Mouse (Mus musculus) thymus, adult 2 months (tissue): ENCODE measurements around the gene Dirc2. TPM values are rescaled to one million over a fixed set of nuclear protein-coding genes. Genes with fewer than 3 reads are reported as not detected.

Source experiments
- DNase-seq: peaks from one replicate; pipeline ENCODE4 v3.0.0; 2021
- H3K27ac ChIP-seq: fragments of 200-500 bp; 2 replicates; pipeline ENCODE4 v1.5.1; 2012; ENCODE audit warnings: low read length, control low read depth; ENCODE audit not compliant: control insufficient read depth, insufficient read depth
- H3K27me3 ChIP-seq: fragments of 200-500 bp; 2 replicates; pipeline ENCODE4 v1.6.1; 2012; ENCODE audit warnings: mild to moderate bottlenecking, low read length, moderate library complexity, mixed read lengths; ENCODE audit not compliant: control insufficient read depth, insufficient read depth
- H3K36me3 ChIP-seq: fragments of 200-500 bp; 2 replicates; pipeline ENCODE4 v1.6.1; 2012; ENCODE audit warnings: mild to moderate bottlenecking, low read length, moderate library complexity; ENCODE audit not compliant: control insufficient read depth, insufficient read depth
- H3K4me1 ChIP-seq: fragments of 200-500 bp; replicated peaks from 2 replicates; pipeline ENCODE4 v1.6.1; 2012; ENCODE audit warnings: low read length; ENCODE audit not compliant: control insufficient read depth, insufficient read depth
- H3K4me3 ChIP-seq: fragments of 200-500 bp; 2 replicates; pipeline ENCODE4 v1.5.1; 2012; ENCODE audit warnings: mild to moderate bottlenecking, low read length, control low read depth, moderate library complexity; ENCODE audit not compliant: control insufficient read depth, insufficient read depth
- CTCF ChIP-seq: fragments of 200-500 bp; IDR thresholded peaks from 2 replicates; pipeline ENCODE4 v1.5.1; 2012; ENCODE audit warnings: mild to moderate bottlenecking, control low read depth, low read length, moderate library complexity, borderline replicate concordance; ENCODE audit not compliant: control insufficient read depth, poor library complexity, insufficient read depth; ENCODE audit errors: extremely low read depth
- POLR2A ChIP-seq: fragments of 200-500 bp; IDR thresholded peaks from 2 replicates; pipeline ENCODE4 v1.6.1; 2012; ENCODE audit warnings: mild to moderate bottlenecking, low read length, control low read depth, moderate library complexity; ENCODE audit not compliant: control insufficient read depth, poor library complexity, insufficient read depth; ENCODE audit errors: extremely low read depth
- WGBS: fragments of 180-500 bp; shearing (Covaris S2); methylation state at CpG from one replicate; pipeline ENCODE4 v1.1.7; 2018; 5-methylcytosine and 5-hydroxymethylcytosine counted together
- polyA plus RNA-seq: library from polyadenylated mRNA; depleted of rRNA; stranded (reverse); fragments of >200 nt; gene quantifications from 2 replicates; pipeline ENCODE4 v1.2.3, GENCODE M21; 2012

Dirc2 gene
- polyA plus RNA-seq, 1 experiment: 39.6 TPM

GRCm38 (mm10) chr16:35742251-35742937 lies 26.8 kb downstream of the Dirc2 start:
- WGBS: 14% methylated on average over 12 of the region's 12 CpGs
- Histone ChIP-seq H3K4me1 (peaks cover 52% of the 10 kb centered on the region), H3K36me3 (no peaks in the 10 kb centered on the region), H3K27me3 (no peaks in the 10 kb centered on the region), H3K27ac (peak overlapping the region; percentile 86), H3K4me3 (no peak overlapping the region)
- peak; percentile 36 for DNase-seq
- TF ChIP-seq CTCF (no peak), POLR2A (no peak)

DNA sequence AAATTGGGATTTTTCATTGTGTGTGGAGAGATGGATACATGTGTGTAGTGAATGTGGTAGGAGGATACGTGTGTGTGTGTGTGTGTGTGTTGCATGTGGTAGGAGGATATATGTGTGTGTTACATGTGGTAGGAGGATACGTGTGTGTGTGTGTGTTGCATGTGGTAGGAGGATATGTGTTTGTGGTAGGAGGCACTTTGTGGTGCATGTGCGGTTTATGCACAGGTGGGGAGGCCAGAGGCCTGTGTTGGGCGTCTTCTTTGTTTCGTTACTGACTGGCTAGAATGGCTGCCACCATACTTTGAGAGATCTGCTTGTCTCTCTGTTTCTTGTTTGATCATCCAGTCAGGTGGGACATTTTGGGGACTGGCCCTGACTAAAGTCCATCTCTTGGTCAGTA lies 27.5 kb downstream of the Dirc2 start:
- H3K27ac ChIP-seq: no peak overlapping the region
- 20% methylated on average over 5 of the region's 5 CpGs for WGBS
- no peak for TF ChIP-seq POLR2A
- no peak for TF ChIP-seq CTCF
- DNase-seq: peak; percentile 55
- H3K27me3 ChIP-seq: no peaks in the 10 kb centered on the region
- H3K4me3 ChIP-seq: no peak overlapping the region
- H3K4me1 ChIP-seq: peaks cover 54% of the 10 kb centered on the region
- no peaks in the 10 kb centered on the region for H3K36me3 ChIP-seq

- TF ChIP-seq CTCF: no peak
- TF ChIP-seq POLR2A: no peak
- H3K27me3 ChIP-seq: no peaks in the 10 kb centered on the region
- no peak for DNase-seq
- H3K36me3 ChIP-seq: no peaks in the 10 kb centered on the region
- peak overlapping the region; percentile 44 for H3K27ac ChIP-seq
- WGBS: 86% methylated on average over 6 of the region's 6 CpGs
- no peak overlapping the region for H3K4me3 ChIP-seq
- H3K4me1 ChIP-seq: peaks cover 50% of the 10 kb centered on the region
Observed at GRCm38 (mm10) chr16:35740943-35741342, 28.2 kb downstream of the Dirc2 start.

GRCm38 (mm10) chr16:35740357-35740756 lies 28.8 kb downstream of the Dirc2 start:
- TF ChIP-seq CTCF: no peak
- no peak for TF ChIP-seq POLR2A
- no peak overlapping the region for H3K4me3 ChIP-seq
- H3K36me3 ChIP-seq: no peaks in the 10 kb centered on the region
- 98% methylated on average over 12 of the region's 12 CpGs for WGBS
- no peak for DNase-seq
- H3K27ac ChIP-seq: no peak overlapping the region
- peaks cover 47% of the 10 kb centered on the region for H3K4me1 ChIP-seq
- no peaks in the 10 kb centered on the region for H3K27me3 ChIP-seq

DNA sequence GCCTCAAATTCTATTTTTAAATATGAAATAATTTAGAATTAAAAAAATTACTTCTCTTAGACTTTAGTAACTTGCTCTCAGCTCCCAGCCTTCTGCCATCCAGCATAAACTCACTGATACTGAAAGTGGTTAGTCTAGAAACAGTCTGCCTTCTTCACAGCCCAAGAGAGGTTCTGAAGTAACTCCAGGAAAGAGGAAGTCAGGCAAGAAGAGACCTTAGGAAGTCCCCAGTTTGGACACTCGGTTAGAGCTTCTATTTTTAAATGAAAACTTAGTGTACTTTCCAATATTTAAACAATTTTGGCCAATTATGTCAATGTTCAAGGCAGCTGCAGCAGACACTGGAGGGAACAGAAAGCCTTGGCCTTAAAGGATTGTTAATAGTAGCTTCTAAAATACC lies 29.6 kb downstream of the Dirc2 start:
- 22% methylated on average over 1 of the region's 1 CpGs for WGBS
- TF ChIP-seq CTCF (no peak), POLR2A (no peak)
- H3K27ac ChIP-seq: no peak overlapping the region
- DNase-seq: no peak
- H3K4me3 ChIP-seq: no peak overlapping the region
- peaks cover 41% of the 10 kb centered on the region for H3K4me1 ChIP-seq
- H3K36me3 ChIP-seq: no peaks in the 10 kb centered on the region
- no peaks in the 10 kb centered on the region for H3K27me3 ChIP-seq

DNA sequence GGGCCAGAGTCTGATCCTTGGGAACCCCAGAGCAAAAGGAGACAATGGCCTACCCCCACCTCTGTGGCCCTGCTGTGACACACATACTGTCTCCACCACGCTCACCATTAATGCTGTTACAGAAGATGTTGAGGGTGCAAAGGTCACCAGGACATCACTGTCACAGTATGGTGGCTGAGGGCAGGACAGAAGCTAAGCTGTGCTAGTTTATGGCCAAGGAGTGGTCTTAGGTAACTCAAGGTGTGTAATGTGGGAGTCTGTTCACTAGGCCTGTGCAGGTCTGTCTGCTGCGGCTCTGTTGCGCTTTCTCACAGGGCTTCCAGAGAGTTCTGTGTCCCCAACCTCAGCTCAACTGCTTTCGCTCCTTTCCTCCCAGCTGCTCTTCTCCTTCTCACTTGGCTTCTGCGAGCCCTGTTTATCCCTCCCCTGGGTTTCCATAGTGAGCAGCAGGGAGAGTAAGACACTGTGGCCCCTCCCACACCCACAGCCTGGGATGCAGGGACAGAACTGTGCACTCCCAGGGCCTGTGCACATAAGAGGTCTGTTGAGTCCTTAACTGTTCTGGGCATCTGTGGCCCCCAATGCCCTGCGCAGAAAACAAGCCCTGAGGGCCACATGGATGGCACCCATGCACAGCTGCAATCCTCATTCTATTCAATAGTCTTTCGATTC lies 30.9 kb downstream of the Dirc2 start:
- TF ChIP-seq POLR2A: no peak
- no peak for TF ChIP-seq CTCF

More for the DNA sequence above, 30.9 kb downstream of the Dirc2 start:
- Histone ChIP-seq H3K36me3 (no peaks in the 10 kb centered on the region), H3K27ac (no peak overlapping the region), H3K27me3 (no peaks in the 10 kb centered on the region), H3K4me1 (peaks cover 39% of the 10 kb centered on the region), H3K4me3 (no peak overlapping the region)
- 96% methylated on average over 7 of the region's 7 CpGs for WGBS
- DNase-seq: no peak
